Mouse (Mus musculus) heart, postnatal 0 days (tissue): ENCODE measurements around the gene Mindy1. TPM values are rescaled to one million over a fixed set of nuclear protein-coding genes. Genes with fewer than 3 reads are reported as not detected.

Experiments
- ATAC-seq: fragments of 200-750 bp; cut with Nextera tagmentation; 2 replicates; pipeline ENCODE4 v1.8.0; 2017; ENCODE audit warnings: low read depth, moderate number of reproducible peaks, moderate library complexity; ENCODE audit not compliant: insufficient read depth
- DNase-seq: peaks from one replicate; pipeline ENCODE4 v3.0.0-alpha.2; 2016; ENCODE audit warnings: low spot score
- H3K27ac ChIP-seq: fragments of 300-500 bp; sonication (generic); 2 replicates; pipeline ENCODE4 v1.5.1; 2014; ENCODE audit warnings: low read depth, mild to moderate bottlenecking
- H3K27me3 ChIP-seq: fragments of 300-500 bp; sonication (generic); 2 replicates; pipeline ENCODE4 v1.6.1; 2014; ENCODE audit warnings: low read length, mixed read lengths; ENCODE audit not compliant: control insufficient read depth, insufficient read depth
- H3K36me3 ChIP-seq: fragments of 300-500 bp; sonication (generic); replicated peaks from 2 replicates; pipeline ENCODE4 v1.6.1; 2014; ENCODE audit warnings: low read length, mixed read lengths; ENCODE audit not compliant: control insufficient read depth, insufficient read depth
- H3K4me1 ChIP-seq: fragments of 300-500 bp; sonication (generic); 2 replicates; pipeline ENCODE4 v1.6.1; 2014; ENCODE audit warnings: antibody characterized with exemption; ENCODE audit not compliant: control insufficient read depth, insufficient read depth
- H3K4me2 ChIP-seq: fragments of 300-500 bp; sonication (generic); 2 replicates; pipeline ENCODE4 v1.6.1; 2014; ENCODE audit warnings: low read depth, mild to moderate bottlenecking, low read length, moderate library complexity
- H3K4me3 ChIP-seq: fragments of 300-500 bp; sonication (generic); 2 replicates; pipeline ENCODE4 v1.5.1; 2014; ENCODE audit warnings: low read depth, low read length
- H3K9ac ChIP-seq: fragments of 300-500 bp; sonication (generic); replicated peaks from 2 replicates; pipeline ENCODE4 v1.6.1; 2014; ENCODE audit warnings: low read depth, low read length, mixed read lengths
- H3K9me3 ChIP-seq: fragments of 300-500 bp; sonication (generic); replicated peaks from 2 replicates; pipeline ENCODE4 v1.6.1; 2016; ENCODE audit warnings: low read length; ENCODE audit not compliant: control insufficient read depth
- CTCF ChIP-seq: IDR thresholded peaks from 2 replicates; pipeline ENCODE4 v1.5.1; 2016; ENCODE audit warnings: antibody characterized with exemption, control low read depth, low read depth
- EP300 ChIP-seq: IDR thresholded peaks from 2 replicates; pipeline ENCODE4 v1.6.1; 2016; ENCODE audit warnings: antibody characterized with exemption, low read depth
- WGBS: fragments of 180-500 bp; shearing (Covaris S2); extraction: QIAGEN DNeasy Blood & Tissue Kit; methylation state at CpG from one replicate; pipeline ENCODE4 v1.1.7; 2014; 5-methylcytosine and 5-hydroxymethylcytosine counted together
- polyA plus RNA-seq: library from polyadenylated mRNA; unstranded; fragments of >200 nt; fragmentation: Nextera tagmentation; extraction: Ambion mirVana; gene quantifications from 2 replicates; pipeline ENCODE4 v1.2.1, GENCODE M21; 2015
- total RNA-seq: library from RNA; depleted of rRNA; stranded (reverse); fragments of >200 nt; gene quantifications from 2 replicates; pipeline ENCODE4 v1.2.3, GENCODE M21; 2014; ENCODE audit warnings: low replicate concordance

Mindy1 gene
- total and polyA plus RNA-seq, 2 experiments from 2014 or later: 27.8 to 64.4 TPM

- Histone ChIP-seq H3K27me3 (no peaks in the 10 kb centered on the region), H3K4me3 (peak overlapping the region; percentile 65), H3K4me1 (peaks cover 9% of the 10 kb centered on the region), H3K36me3 (peaks cover 14% of the 10 kb centered on the region), H3K27ac (peak overlapping the region; percentile 96), H3K9me3 (no peaks in the 10 kb centered on the region), H3K9ac (peak overlapping the region; percentile 83), H3K4me2 (peak overlapping the region; percentile 85)
- WGBS: 36% methylated on average over 1 of the region's 1 CpGs
- TF ChIP-seq EP300 (no peak), CTCF (no peak)
- no peak for DNase-seq
- ATAC-seq: no peak
Measured at GRCm38 (mm10) chr3:95284062-95284461, 2.9 kb downstream of the Mindy1 start.

- Histone ChIP-seq H3K4me3 (peak overlapping the region; percentile 65; the same call in 1 of the 2 replicates), H3K4me1 (peaks cover 9% of the 10 kb centered on the region), H3K4me2 (peak overlapping the region; percentile 85), H3K9ac (peak overlapping the region; percentile 83; the same call in 1 of the 2 replicates), H3K27ac (no peak overlapping the region), H3K36me3 (peaks cover 14% of the 10 kb centered on the region), H3K9me3 (no peaks in the 10 kb centered on the region), H3K27me3 (no peaks in the 10 kb centered on the region)
- no peak for TF ChIP-seq EP300
- TF ChIP-seq CTCF: no peak
- ATAC-seq: no peak
- 89% methylated on average over 12 of the region's 12 CpGs for whole genome bisulfite sequencing
- DNase-seq: no peak
Measured at GRCm38 (mm10) chr3:95284501-95285281, 3.5 kb downstream of the Mindy1 start.

- 95% methylated on average over 5 of the region's 5 CpGs for WGBS
- H3K27ac ChIP-seq: no peak overlapping the region
- H3K4me3 ChIP-seq: no peak overlapping the region
- DNase-seq: no peak
- TF ChIP-seq CTCF: no peak
- no peak for TF ChIP-seq EP300
- ATAC-seq: no peak
- H3K4me1 ChIP-seq: peaks cover 9% of the 10 kb centered on the region
- peaks cover 14% of the 10 kb centered on the region for H3K36me3 ChIP-seq
- no peak overlapping the region for H3K4me2 ChIP-seq
- no peaks in the 10 kb centered on the region for H3K27me3 ChIP-seq
- no peaks in the 10 kb centered on the region for H3K9me3 ChIP-seq
- H3K9ac ChIP-seq: no peak overlapping the region
Measured at GRCm38 (mm10) chr3:95285390-95285789, 4.2 kb downstream of the Mindy1 start.

- no peak overlapping the region for H3K4me2 ChIP-seq
- H3K4me1 ChIP-seq: peaks cover 9% of the 10 kb centered on the region
- no peak for TF ChIP-seq EP300
- TF ChIP-seq CTCF: no peak
- H3K9ac ChIP-seq: no peak overlapping the region
- no peak overlapping the region for H3K27ac ChIP-seq
- no peaks in the 10 kb centered on the region for H3K9me3 ChIP-seq
- WGBS: 67% methylated on average over 5 of the region's 5 CpGs
- no peak for ATAC-seq
- no peaks in the 10 kb centered on the region for H3K27me3 ChIP-seq
- H3K4me3 ChIP-seq: no peak overlapping the region
- H3K36me3 ChIP-seq: peaks cover 20% of the 10 kb centered on the region
- DNase-seq: no peak
Measured at GRCm38 (mm10) chr3:95286011-95286410, 4.9 kb downstream of the Mindy1 start.

- no peak overlapping the region for H3K9ac ChIP-seq
- TF ChIP-seq CTCF (no peak), EP300 (no peak)
- no peak for ATAC-seq
Measured at GRCm38 (mm10) chr3:95286510-95286909, 5.4 kb downstream of the Mindy1 start.

GRCm38 (mm10) chr3:95287541-95287940 lies 6.4 kb downstream of the Mindy1 start:
- Histone ChIP-seq H3K4me3 (no peak overlapping the region), H3K9ac (no peak overlapping the region), H3K27ac (no peak overlapping the region), H3K4me2 (no peak overlapping the region), H3K27me3 (no peaks in the 10 kb centered on the region), H3K36me3 (peaks cover 34% of the 10 kb centered on the region), H3K4me1 (peaks cover 9% of the 10 kb centered on the region), H3K9me3 (no peaks in the 10 kb centered on the region)
- ATAC-seq (no peak), DNase-seq (no peak)
- 76% methylated on average over 3 of the region's 3 CpGs for WGBS
- TF ChIP-seq EP300 (no peak), CTCF (no peak)

More at GRCm38 (mm10) chr3:95286510-95286909, 5.4 kb downstream of the Mindy1 start:
- Histone ChIP-seq H3K36me3 (peaks cover 25% of the 10 kb centered on the region), H3K4me3 (no peak overlapping the region), H3K4me1 (peaks cover 9% of the 10 kb centered on the region), H3K9me3 (no peaks in the 10 kb centered on the region), H3K27me3 (no peaks in the 10 kb centered on the region), H3K27ac (no peak overlapping the region), H3K4me2 (no peak overlapping the region)
- no peak for DNase-seq
- WGBS: 67% methylated on average over 7 of the region's 7 CpGs
